ENCODE assay signal across 13 mouse cellular contexts in the genomic region with DNA sequence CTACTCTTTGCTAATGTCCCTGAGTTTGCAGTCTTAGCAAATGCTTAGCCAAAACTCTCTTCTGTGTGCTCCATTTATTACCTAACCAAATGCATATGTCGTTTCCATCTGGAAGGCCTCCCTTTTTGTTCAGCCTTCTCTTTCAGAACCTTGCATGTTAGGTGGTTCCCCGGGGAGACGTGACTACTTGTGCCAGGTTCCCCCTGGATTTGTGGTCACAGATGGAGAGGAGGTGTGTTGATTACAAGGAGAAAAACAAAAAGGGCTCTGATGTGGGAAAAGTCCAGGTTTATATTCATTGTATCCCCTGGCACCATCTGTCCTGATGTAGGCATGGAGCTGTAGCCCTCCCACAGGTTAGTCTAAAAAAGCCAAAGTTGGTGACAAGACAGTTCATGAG.
DNase-seq lines count a peak whose midpoint lies in the region; ATAC-seq and TF ChIP-seq lines count a peak whose summit lies in the region.
"Had no signal": no experiment of that assay in that cellular context is flagged by ENCODE, and none has a peak within 500 bp of the region (broad histone marks: within the 10 kb centered on the region; RNA-seq: fewer than 3 reads in every experiment).

No protein-coding gene starts in this region.

- no peak for TF ChIP-seq EP300 in liver, postnatal 0 days (IDR thresholded peaks at IDR 0.05; ENCODE audit: low read depth)

- H3K4me3 ChIP-seq in forebrain, embryonic 14.5 days (ENCODE audit: low read depth, low read length) = no peak overlapping the region
- H3K4me3 ChIP-seq in forebrain, embryonic 10.5 days = no peak overlapping the region
- no peak overlapping the region for H3K4me3 ChIP-seq in liver, postnatal 0 days (ENCODE audit: low read depth, low read length)
- H3K4me3 ChIP-seq in intestine, postnatal 0 days (ENCODE audit: low read depth, low read length) = no peak overlapping the region
- H3K4me3 ChIP-seq: heart, embryonic 13.5 days; hindbrain, embryonic 13.5 days had no signal

- no peak overlapping the region for H3K27ac ChIP-seq in forebrain, embryonic 14.5 days (ENCODE audit: low read depth, low read length)
- H3K27ac ChIP-seq in forebrain, embryonic 10.5 days = no peak overlapping the region
- no peak overlapping the region for H3K27ac ChIP-seq in liver, postnatal 0 days (ENCODE audit: low read depth)
- no peak overlapping the region for H3K27ac ChIP-seq in intestine, postnatal 0 days (ENCODE audit: low read depth, low read length)
- H3K27ac ChIP-seq: heart, embryonic 13.5 days; hindbrain, embryonic 13.5 days had no signal

- no peaks in the 10 kb centered on the region for H3K27me3 ChIP-seq in forebrain, embryonic 14.5 days (replicated peaks; ENCODE audit: control insufficient read depth, insufficient read depth, low read length)
- no peaks in the 10 kb centered on the region for H3K27me3 ChIP-seq in forebrain, embryonic 10.5 days (ENCODE audit: poor library complexity, severe bottlenecking)
- H3K27me3 ChIP-seq in liver, postnatal 0 days (ENCODE audit: insufficient read depth, low read length) = no peaks in the 10 kb centered on the region
- no peaks in the 10 kb centered on the region for H3K27me3 ChIP-seq in intestine, postnatal 0 days (replicated peaks; ENCODE audit: control insufficient read depth, insufficient read depth, low read length)
- H3K27me3 ChIP-seq: heart, embryonic 13.5 days; hindbrain, embryonic 13.5 days had no signal

- no peak for TF ChIP-seq CTCF in liver, postnatal 0 days (IDR thresholded peaks at IDR 0.05; ENCODE audit: low read depth)
- no peak for TF ChIP-seq CTCF in intestine, postnatal 0 days (IDR thresholded peaks at IDR 0.05; ENCODE audit: low read depth)

- no peaks in the 10 kb centered on the region for H3K36me3 ChIP-seq in forebrain, embryonic 14.5 days (ENCODE audit: control insufficient read depth, insufficient read depth, low read length)
- H3K36me3 ChIP-seq in forebrain, embryonic 10.5 days (replicated peaks) = no peaks in the 10 kb centered on the region
- no peaks in the 10 kb centered on the region for H3K36me3 ChIP-seq in liver, postnatal 0 days (replicated peaks; ENCODE audit: insufficient read depth, low read length)
- H3K36me3 ChIP-seq in intestine, postnatal 0 days (ENCODE audit: control insufficient read depth, insufficient read depth) = no peaks in the 10 kb centered on the region
- H3K36me3 ChIP-seq: heart, embryonic 13.5 days; hindbrain, embryonic 13.5 days had no signal

- WGBS in forebrain, embryonic 14.5 days = 56% methylated on average over 3 of the region's 3 CpGs
- 79% methylated on average over 3 of the region's 3 CpGs for WGBS in forebrain, embryonic 10.5 days
- WGBS in liver, postnatal 0 days (ENCODE audit: insufficient replicate concordance) = 70% methylated on average over 3 of the region's 3 CpGs
- WGBS in intestine, postnatal 0 days = 79% methylated on average over 3 of the region's 3 CpGs

- DNase-seq in forebrain, embryonic 14.5 days (ENCODE audit: low spot score) = peak; percentile 19
- no peak for DNase-seq in forebrain, embryonic 10.5 days (ENCODE audit: extremely low spot score, low spot score)
- peak; percentile 57 to 70 for DNase-seq in right cerebral cortex, adult 2 months (ENCODE audit: low spot score in 2 of 2)
- DNase-seq in right cerebral cortex, postnatal 4 days = no peak
- DNase-seq in left cerebral cortex, adult 18-20 months (ENCODE audit: low spot score in 2 of 2) = peak; percentile 57 to 60
- DNase-seq in gastrocnemius, postnatal 4 days (ENCODE audit: low spot score in 2 of 2) = no peak
- no peak for DNase-seq in liver, postnatal 0 days
- DNase-seq: gastrocnemius, postnatal 14 days; kidney, adult 2 months had no signal

- H3K4me2 ChIP-seq in forebrain, embryonic 14.5 days (ENCODE audit: low read length) = no peak overlapping the region
- H3K4me2 ChIP-seq in liver, postnatal 0 days (ENCODE audit: low read depth, low read length) = no peak overlapping the region
- H3K4me2 ChIP-seq in intestine, postnatal 0 days (replicated peaks; ENCODE audit: low read depth) = no peak overlapping the region
- H3K4me2 ChIP-seq: heart, embryonic 13.5 days; hindbrain, embryonic 13.5 days; midbrain, embryonic 11.5 days had no signal

- H3K4me1 ChIP-seq in forebrain, embryonic 14.5 days (ENCODE audit: control insufficient read depth, insufficient read depth, low read length) = no peaks in the 10 kb centered on the region
- H3K4me1 ChIP-seq in forebrain, embryonic 10.5 days = 0 out of 2 replicates have a peak, but pooled peaks cover 3% of the 10 kb centered on the region
- no peaks in the 10 kb centered on the region for H3K4me1 ChIP-seq in liver, postnatal 0 days (ENCODE audit: insufficient read depth)
- H3K4me1 ChIP-seq in intestine, postnatal 0 days (replicated peaks; ENCODE audit: control insufficient read depth, insufficient read depth, low read length) = no peaks in the 10 kb centered on the region
- H3K4me1 ChIP-seq: heart, embryonic 13.5 days; hindbrain, embryonic 13.5 days had no signal

- H3K9me3 ChIP-seq in forebrain, embryonic 14.5 days (replicated peaks; ENCODE audit: control insufficient read depth, low read length) = no peaks in the 10 kb centered on the region
- no peaks in the 10 kb centered on the region for H3K9me3 ChIP-seq in forebrain, embryonic 10.5 days
- no peaks in the 10 kb centered on the region for H3K9me3 ChIP-seq in liver, postnatal 0 days (ENCODE audit: low read length)
- no peaks in the 10 kb centered on the region for H3K9me3 ChIP-seq in intestine, postnatal 0 days (ENCODE audit: control insufficient read depth)
- H3K9me3 ChIP-seq: heart, embryonic 13.5 days; hindbrain, embryonic 13.5 days had no signal

- H3K9ac ChIP-seq in forebrain, embryonic 14.5 days (ENCODE audit: low read length) = no peak overlapping the region
- no peak overlapping the region for H3K9ac ChIP-seq in liver, postnatal 0 days (replicated peaks)
- H3K9ac ChIP-seq in intestine, postnatal 0 days (ENCODE audit: low read depth, low read length) = no peak overlapping the region
- H3K9ac ChIP-seq: heart, embryonic 13.5 days; hindbrain, embryonic 13.5 days had no signal

- ATAC-seq in forebrain, embryonic 14.5 days = no peak
- no peak for ATAC-seq in liver, postnatal 0 days
- no peak for ATAC-seq in intestine, postnatal 0 days

Comparison
In these comparisons a context has a peak if more than half of its experiments do, and no peak if none do; other contexts are left out.
1. DNase-seq: peak in forebrain, embryonic 14.5 days (single experiment), right cerebral cortex, adult 2 months (2 of 2) and left cerebral cortex, adult 18-20 months (2 of 2); none in forebrain, embryonic 10.5 days (single experiment), right cerebral cortex, postnatal 4 days (single experiment), gastrocnemius, postnatal 4 days (0 of 2) and liver, postnatal 0 days (single experiment).